ENCODE assay signal across 27 mouse cellular contexts in the genomic region with DNA sequence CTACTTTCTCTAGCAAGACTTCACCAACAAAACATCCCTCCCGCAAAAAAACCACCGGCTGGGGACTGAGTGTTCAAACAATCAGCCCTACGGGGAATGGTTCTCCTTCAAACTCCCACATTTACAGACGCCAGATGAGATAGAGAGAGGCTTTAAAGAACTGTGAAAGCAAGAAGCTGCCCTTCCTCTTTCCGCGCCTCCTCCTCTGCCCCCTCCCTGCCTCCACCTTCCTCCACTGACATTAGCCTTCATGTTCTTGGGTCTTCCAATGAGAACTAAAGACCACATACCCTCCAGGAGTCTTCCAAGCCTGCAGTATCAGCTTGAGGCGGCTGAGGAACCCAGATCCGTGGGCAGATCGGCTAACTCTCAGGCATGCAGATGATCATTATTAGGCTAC. TPM values are rescaled to one million over a fixed set of nuclear protein-coding genes. Genes with fewer than 3 reads are reported as not detected.
DNase-seq lines count a peak whose midpoint lies in the region; ATAC-seq lines count a peak whose summit lies in the region.
"Had no signal": no experiment of that assay in that cellular context is flagged by ENCODE, and none has a peak within 500 bp of the region (broad histone marks: within the 10 kb centered on the region; RNA-seq: fewer than 3 reads in every experiment).

No protein-coding gene starts in this region.

- H3K9ac ChIP-seq in forebrain, embryonic 16.5 days (replicated peaks; ENCODE audit: low read depth, low read length): no peak overlapping the region
- H3K9ac ChIP-seq: embryonic facial prominence, embryonic 12.5 days; embryonic facial prominence, embryonic 15.5 days; heart, embryonic 13.5 days; hindbrain, embryonic 13.5 days had no signal

- 86% methylated on average over 9 of the region's 9 CpGs for WGBS in forebrain, embryonic 16.5 days

- no peak overlapping the region for H3K27ac ChIP-seq in forebrain, embryonic 16.5 days (ENCODE audit: low read length)
- H3K27ac ChIP-seq: embryonic facial prominence, embryonic 12.5 days; embryonic facial prominence, embryonic 15.5 days; gastrocnemius, adult 2 months; heart, adult 2 months; heart, embryonic 10.5 days; hindbrain, embryonic 10.5 days; hindbrain, embryonic 13.5 days; hindbrain, postnatal 0 days had no signal

- no peak overlapping the region for H3K4me2 ChIP-seq in forebrain, embryonic 16.5 days (ENCODE audit: low read length)
- H3K4me2 ChIP-seq: embryonic facial prominence, embryonic 12.5 days; embryonic facial prominence, embryonic 15.5 days; heart, embryonic 13.5 days; hindbrain, embryonic 13.5 days had no signal

- no peaks in the 10 kb centered on the region for H3K9me3 ChIP-seq in forebrain, embryonic 16.5 days (ENCODE audit: control insufficient read depth, low read length)
- H3K9me3 ChIP-seq: embryonic facial prominence, embryonic 12.5 days; embryonic facial prominence, embryonic 15.5 days; heart, embryonic 10.5 days; heart, embryonic 13.5 days; hindbrain, embryonic 10.5 days; hindbrain, embryonic 13.5 days had no signal

- intact Hi-C loops in heart, postnatal 10 days (cut with DNase I): no loop called here

- peak; percentile 35 for DNase-seq in heart, adult 11 months
- DNase-seq in heart, postnatal 10 days: no peak
- DNase-seq in liver: no peak
- DNase-seq: adrenal gland, postnatal 10 days; adrenal gland, postnatal 36 days; B cell, adult 2 months; cerebellum, adult 18-20 months; cerebellum, adult 9-10 months; cerebellum, postnatal 14 days; gastrocnemius, adult 2 months; gastrocnemius, postnatal 14 days; heart, adult 2 months; kidney, adult 18-20 months had no signal

- no peaks in the 10 kb centered on the region for H3K4me1 ChIP-seq in forebrain, embryonic 16.5 days (replicated peaks; ENCODE audit: control insufficient read depth, insufficient read depth, low read length)
- H3K4me1 ChIP-seq: embryonic facial prominence, embryonic 12.5 days; embryonic facial prominence, embryonic 15.5 days had no signal

- peak; percentile 82 for ATAC-seq in granulocyte monocyte progenitor cell, adult 5-6 weeks (replicated peaks; ENCODE audit: poor library complexity, severe bottlenecking)
- peak; percentile 81 for ATAC-seq in megakaryocyte progenitor cell, adult 5-6 weeks (replicated peaks; ENCODE audit: poor library complexity)
- no peak for ATAC-seq in forebrain, embryonic 16.5 days
- ATAC-seq: activated CD4-positive, CD25-positive, alpha-beta regulatory T cell, adult 4 months; forebrain, embryonic 14.5 days; hindbrain, postnatal 0 days; inflammation-experienced regulatory T-cells, adult 6 months; intestine, embryonic 16.5 days had no signal

- H3K27me3 ChIP-seq in forebrain, embryonic 16.5 days (replicated peaks; ENCODE audit: control insufficient read depth, insufficient read depth, low read length): no peaks in the 10 kb centered on the region
- H3K27me3 ChIP-seq: embryonic facial prominence, embryonic 12.5 days; embryonic facial prominence, embryonic 15.5 days; heart, embryonic 13.5 days; hindbrain, embryonic 13.5 days had no signal

- no peak overlapping the region for H3K4me3 ChIP-seq in forebrain, embryonic 16.5 days (replicated peaks; ENCODE audit: low read length)
- H3K4me3 ChIP-seq: embryonic facial prominence, embryonic 12.5 days; embryonic facial prominence, embryonic 15.5 days; gastrocnemius, adult 2 months; heart, adult 2 months; heart, embryonic 10.5 days; heart, embryonic 13.5 days; hindbrain, embryonic 10.5 days; hindbrain, embryonic 13.5 days had no signal

- no peaks in the 10 kb centered on the region for H3K36me3 ChIP-seq in forebrain, embryonic 16.5 days (ENCODE audit: control insufficient read depth, insufficient read depth)
- H3K36me3 ChIP-seq: embryonic facial prominence, embryonic 12.5 days; embryonic facial prominence, embryonic 15.5 days; heart, embryonic 10.5 days; heart, embryonic 13.5 days; hindbrain, embryonic 10.5 days; hindbrain, embryonic 13.5 days had no signal

RNA-seq across cellular contexts. Expression of a gene that starts 7.2 kb away (rescaled TPM):
- total RNA-seq in heart, postnatal 10 days (2021): 10 to 100 TPM; 34.7 to 39.6 TPM
- total RNA-seq in granulocyte monocyte progenitor cell, adult 5-6 weeks (2014; fragmentation: Nextera tagmentation): 11.1 and 14.7 TPM in 2 replicates
- 6.2 and 10.2 TPM in 2 replicates for total RNA-seq in granulocyte monocyte progenitor cell, adult 5-6 weeks (2017)
- total RNA-seq in megakaryocyte progenitor cell, adult 5-6 weeks (2015): 9.4 and 11.5 TPM in 2 replicates
- total RNA-seq in megakaryocyte progenitor cell, adult 5-6 weeks (2017): 7.5 and 8.1 TPM in 2 replicates
- polyA plus RNA-seq in forebrain, embryonic 16.5 days (2015; fragmentation: Nextera tagmentation; extraction: Ambion mirVana): 8.1 and 9.2 TPM in 2 replicates

RNA-seq across cellular contexts. Expression of a gene that starts 24.3 kb away (rescaled TPM):
- total RNA-seq in heart, postnatal 10 days (2021): 10 to 100 TPM; 32.4 to 35.6 TPM
- total RNA-seq in granulocyte monocyte progenitor cell, adult 5-6 weeks (2014; fragmentation: Nextera tagmentation): 32.5 and 49.6 TPM in 2 replicates
- 27.4 and 28.2 TPM in 2 replicates for total RNA-seq in granulocyte monocyte progenitor cell, adult 5-6 weeks (2017)
- total RNA-seq in megakaryocyte progenitor cell, adult 5-6 weeks (2015): 45.3 and 59.3 TPM in 2 replicates
- 21.8 and 39.9 TPM in 2 replicates for total RNA-seq in megakaryocyte progenitor cell, adult 5-6 weeks (2017)
- polyA plus RNA-seq in forebrain, embryonic 16.5 days (2015; fragmentation: Nextera tagmentation; extraction: Ambion mirVana): 94.6 and 96.8 TPM in 2 replicates

RNA-seq across cellular contexts. Expression of a gene that starts 37.6 kb away (rescaled TPM):
- total RNA-seq in heart, postnatal 10 days (2021): 10 to 100 TPM; 29.9 to 32.9 TPM
- total RNA-seq in granulocyte monocyte progenitor cell, adult 5-6 weeks (2014; fragmentation: Nextera tagmentation): 77.2 and 95.6 TPM in 2 replicates
- 77.1 and 82.4 TPM in 2 replicates for total RNA-seq in granulocyte monocyte progenitor cell, adult 5-6 weeks (2017)
- 105 and 128 TPM in 2 replicates for total RNA-seq in megakaryocyte progenitor cell, adult 5-6 weeks (2015)
- total RNA-seq in megakaryocyte progenitor cell, adult 5-6 weeks (2017): 56.0 and 81.0 TPM in 2 replicates
- polyA plus RNA-seq in forebrain, embryonic 16.5 days (2015; fragmentation: Nextera tagmentation; extraction: Ambion mirVana): 235 and 247 TPM in 2 replicates
